Mouse (Mus musculus): Measurements from ENCODE around the gene Rptor. TPM values are rescaled to one million over a fixed set of nuclear protein-coding genes. Genes with fewer than 3 reads are reported as not detected.
A peak's percentile ranks its signal among the peaks of the same experiment; 100 is the strongest.

Gene Rptor
- total and polyA plus RNA-seq, 2 experiments from 2014 or later, result 8.5 to 64.8 TPM

DNA sequence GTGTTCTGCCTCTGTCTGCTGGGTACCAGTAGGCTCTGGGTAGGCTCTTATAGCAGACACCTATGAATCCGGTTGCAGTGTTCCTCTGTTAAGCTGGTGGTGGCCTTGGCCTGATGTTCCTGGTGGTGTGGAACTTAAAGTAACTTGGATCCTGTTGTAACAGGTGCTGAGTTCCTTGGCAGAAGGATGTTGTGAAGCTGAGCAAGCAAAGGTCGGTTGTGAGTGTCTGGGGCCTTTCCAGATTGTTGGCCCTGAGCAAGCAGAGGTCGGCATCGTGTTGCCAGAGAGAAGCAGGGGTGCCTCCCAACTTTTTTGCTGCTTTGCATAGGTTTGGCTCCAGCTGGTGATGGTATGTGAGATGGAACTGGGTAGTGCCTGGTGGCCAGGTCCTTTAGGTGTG lies 21.7 kb downstream of the Rptor start:
- H3K9me3 ChIP-seq (ENCODE audit: low read length), result no peaks in the 10 kb centered on the region
- H3K27ac ChIP-seq (ENCODE audit: low read depth, low read length), result no peak overlapping the region
- H3K4me1 ChIP-seq (ENCODE audit: insufficient read depth, low read length), result no peaks in the 10 kb centered on the region
- no peaks in the 10 kb centered on the region for H3K27me3 ChIP-seq (ENCODE audit: insufficient read depth, low read length)
- no peak overlapping the region for H3K4me2 ChIP-seq (ENCODE audit: low read depth, low read length, poor library complexity, severe bottlenecking)
- no peak for TF ChIP-seq CTCF (IDR thresholded peaks at IDR 0.05)
- ATAC-seq (ENCODE audit: low FRiP score) (no peak), DNase-seq (ENCODE audit: low spot score) (no peak)
- H3K4me3 ChIP-seq (ENCODE audit: low read depth, low read length), result no peak overlapping the region
- H3K9ac ChIP-seq (replicated peaks; ENCODE audit: low read length, poor library complexity, severe bottlenecking), result no peak overlapping the region
- no peaks in the 10 kb centered on the region for H3K36me3 ChIP-seq (ENCODE audit: insufficient read depth, low read length)
- 81% methylated on average over 4 of the region's 4 CpGs for WGBS

DNA sequence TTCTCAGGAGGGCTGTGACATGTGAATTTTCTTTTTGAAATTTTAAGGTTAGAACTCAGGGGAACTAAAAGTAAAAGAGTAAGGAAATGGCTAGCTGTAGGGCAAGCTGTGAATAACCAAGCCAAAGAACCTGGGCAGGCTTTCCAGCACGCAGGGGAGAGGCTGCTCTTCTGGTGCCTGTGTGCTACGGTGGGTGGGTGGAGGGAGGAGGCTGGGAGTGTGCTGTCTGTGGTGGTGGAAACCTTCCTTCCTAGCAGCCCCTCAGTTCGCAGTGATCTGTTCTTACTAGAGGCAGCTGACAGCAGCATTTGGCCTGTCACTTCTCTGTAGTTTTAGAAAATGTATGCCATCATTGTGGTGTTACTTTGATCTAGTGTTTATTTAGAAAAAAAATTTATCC lies 22.2 kb downstream of the Rptor start:
- WGBS, result 57% methylated on average over 3 of the region's 3 CpGs
- Histone ChIP-seq H3K9ac (replicated peaks; ENCODE audit: low read length, poor library complexity, severe bottlenecking) (no peak overlapping the region), H3K27ac (ENCODE audit: low read depth, low read length) (no peak overlapping the region), H3K36me3 (ENCODE audit: insufficient read depth, low read length) (no peaks in the 10 kb centered on the region), H3K4me2 (ENCODE audit: low read depth, low read length, poor library complexity, severe bottlenecking) (no peak overlapping the region), H3K4me3 (ENCODE audit: low read depth, low read length) (no peak overlapping the region), H3K27me3 (ENCODE audit: insufficient read depth, low read length) (no peaks in the 10 kb centered on the region), H3K9me3 (ENCODE audit: low read length) (no peaks in the 10 kb centered on the region), H3K4me1 (ENCODE audit: insufficient read depth, low read length) (no peaks in the 10 kb centered on the region)
- DNase-seq (ENCODE audit: low spot score) (no peak), ATAC-seq (ENCODE audit: low FRiP score) (no peak)
- no peak for TF ChIP-seq CTCF (IDR thresholded peaks at IDR 0.05)

DNA sequence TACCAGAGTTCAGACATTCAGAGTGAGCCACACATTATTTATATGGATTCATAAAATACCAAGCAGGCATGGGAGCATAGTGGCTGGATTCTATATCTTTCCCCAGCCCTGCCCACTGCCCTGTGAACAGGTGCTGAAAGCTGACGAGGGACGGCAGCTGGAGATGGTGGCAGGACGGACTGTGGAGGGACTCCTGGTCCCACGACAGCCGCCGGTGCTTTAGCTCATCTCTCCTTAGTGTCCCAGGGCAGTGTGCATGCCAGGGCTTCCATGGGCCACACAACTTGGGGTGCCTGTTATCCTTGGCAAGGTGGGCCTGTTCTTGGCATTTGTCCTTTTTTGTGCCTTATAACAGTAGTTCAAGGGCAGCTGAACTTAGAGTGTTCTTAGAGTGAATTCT lies 22.8 kb downstream of the Rptor start:
- no peak overlapping the region for H3K27ac ChIP-seq (ENCODE audit: low read depth, low read length)

DNA sequence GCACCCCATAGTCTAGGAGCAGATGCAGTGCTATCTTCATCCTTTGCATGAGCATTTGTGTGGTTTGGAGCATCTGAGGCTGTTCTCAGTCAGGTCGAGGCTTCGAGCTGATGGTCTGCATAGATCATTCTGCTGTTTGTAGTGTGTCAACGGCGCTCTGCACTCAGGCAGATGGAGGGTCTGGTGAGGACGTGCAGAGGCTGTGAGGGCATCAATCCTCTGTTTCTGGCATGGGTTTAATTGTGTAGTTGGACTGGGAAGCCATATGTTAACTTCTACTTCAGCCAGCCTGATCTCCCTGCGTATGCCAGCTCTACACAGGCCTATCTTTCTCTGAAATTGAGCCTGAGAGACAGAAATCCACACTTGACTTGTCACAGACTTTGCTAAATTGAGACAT lies 23.2 kb downstream of the Rptor start:
- Histone ChIP-seq H3K4me1 (ENCODE audit: insufficient read depth, low read length) (no peaks in the 10 kb centered on the region), H3K36me3 (ENCODE audit: insufficient read depth, low read length) (no peaks in the 10 kb centered on the region), H3K9me3 (ENCODE audit: low read length) (no peaks in the 10 kb centered on the region), H3K4me3 (ENCODE audit: low read depth, low read length) (no peak overlapping the region), H3K4me2 (ENCODE audit: low read depth, low read length, poor library complexity, severe bottlenecking) (no peak overlapping the region), H3K27ac (ENCODE audit: low read depth, low read length) (no peak overlapping the region), H3K27me3 (ENCODE audit: insufficient read depth, low read length) (no peaks in the 10 kb centered on the region), H3K9ac (replicated peaks; ENCODE audit: low read length, poor library complexity, severe bottlenecking) (no peak overlapping the region)
- no peak for ATAC-seq (ENCODE audit: low FRiP score)
- 87% methylated on average over 6 of the region's 6 CpGs for WGBS
- TF ChIP-seq CTCF (IDR thresholded peaks at IDR 0.05), result no peak
- peak; percentile 13 for DNase-seq (ENCODE audit: low spot score)

More for the DNA sequence above, 22.8 kb downstream of the Rptor start:
- no peaks in the 10 kb centered on the region for H3K27me3 ChIP-seq (ENCODE audit: insufficient read depth, low read length)
- H3K9ac ChIP-seq (replicated peaks; ENCODE audit: low read length, poor library complexity, severe bottlenecking), result no peak overlapping the region
- no peak overlapping the region for H3K4me3 ChIP-seq (ENCODE audit: low read depth, low read length)
- no peaks in the 10 kb centered on the region for H3K36me3 ChIP-seq (ENCODE audit: insufficient read depth, low read length)
- no peak overlapping the region for H3K4me2 ChIP-seq (ENCODE audit: low read depth, low read length, poor library complexity, severe bottlenecking)
- TF ChIP-seq CTCF (IDR thresholded peaks at IDR 0.05), result no peak
- WGBS, result 72% methylated on average over 6 of the region's 6 CpGs
- H3K4me1 ChIP-seq (ENCODE audit: insufficient read depth, low read length), result no peaks in the 10 kb centered on the region
- ATAC-seq (ENCODE audit: low FRiP score) (no peak), DNase-seq (ENCODE audit: low spot score) (no peak)
- H3K9me3 ChIP-seq (ENCODE audit: low read length), result no peaks in the 10 kb centered on the region

DNA sequence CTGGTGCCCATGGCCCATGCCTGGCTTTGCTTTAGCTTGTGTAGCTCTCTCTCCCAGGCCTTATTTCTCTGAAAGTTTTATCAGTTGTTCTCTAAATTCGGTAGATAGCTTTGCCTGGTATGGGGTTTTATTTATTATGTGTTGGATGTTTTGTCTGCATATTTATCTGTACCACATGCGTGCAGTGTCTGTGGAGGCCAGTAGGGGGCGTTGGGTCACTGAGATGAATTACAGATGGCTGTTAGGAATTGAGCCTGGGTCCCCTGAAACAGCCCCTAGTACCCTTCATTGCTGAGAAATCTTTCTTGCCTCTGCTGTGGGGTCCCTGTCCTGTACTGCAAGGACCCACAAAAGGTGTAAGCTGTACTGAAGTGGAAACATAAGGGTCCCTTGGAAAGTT lies 24.5 kb downstream of the Rptor start:
- ATAC-seq (ENCODE audit: low FRiP score), result no peak
- Histone ChIP-seq H3K27ac (ENCODE audit: low read depth, low read length) (no peak overlapping the region), H3K4me2 (ENCODE audit: low read depth, low read length, poor library complexity, severe bottlenecking) (no peak overlapping the region), H3K9me3 (ENCODE audit: low read length) (no peaks in the 10 kb centered on the region), H3K9ac (replicated peaks; ENCODE audit: low read length, poor library complexity, severe bottlenecking) (no peak overlapping the region), H3K36me3 (ENCODE audit: insufficient read depth, low read length) (no peaks in the 10 kb centered on the region), H3K4me1 (ENCODE audit: insufficient read depth, low read length) (no peaks in the 10 kb centered on the region), H3K27me3 (ENCODE audit: insufficient read depth, low read length) (no peaks in the 10 kb centered on the region), H3K4me3 (ENCODE audit: low read depth, low read length) (no peak overlapping the region)
- TF ChIP-seq CTCF (IDR thresholded peaks at IDR 0.05), result peak; percentile 46
- no peak for DNase-seq (ENCODE audit: low spot score)
- 62% methylated on average over 3 of the region's 3 CpGs for WGBS

DNA sequence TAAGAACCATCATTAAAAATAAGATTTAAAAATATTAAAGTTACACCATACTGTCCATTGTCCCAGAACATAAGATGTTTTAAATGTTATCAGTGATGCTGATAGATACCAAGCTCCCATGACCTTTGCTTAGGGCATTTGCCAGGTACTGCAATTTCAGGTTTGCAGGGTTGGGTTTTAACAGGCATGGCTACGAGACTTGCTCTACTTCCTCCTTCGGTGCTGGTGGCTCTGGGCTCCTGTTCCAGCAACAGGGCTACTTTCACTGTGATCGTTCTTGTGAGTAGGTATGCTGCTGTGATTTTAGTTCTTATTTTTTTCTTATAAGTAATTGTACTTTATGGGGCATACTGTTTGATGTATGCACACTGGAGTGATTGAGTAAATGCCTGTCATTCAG lies 26.4 kb downstream of the Rptor start:
- TF ChIP-seq CTCF (IDR thresholded peaks at IDR 0.05), result no peak
- DNase-seq (ENCODE audit: low spot score), result no peak
- H3K9me3 ChIP-seq (ENCODE audit: low read length), result no peaks in the 10 kb centered on the region
- H3K4me1 ChIP-seq (ENCODE audit: insufficient read depth, low read length), result no peaks in the 10 kb centered on the region
- no peaks in the 10 kb centered on the region for H3K36me3 ChIP-seq (ENCODE audit: insufficient read depth, low read length)
- H3K4me3 ChIP-seq (ENCODE audit: low read depth, low read length), result no peak overlapping the region
- no peaks in the 10 kb centered on the region for H3K27me3 ChIP-seq (ENCODE audit: insufficient read depth, low read length)
- no peak overlapping the region for H3K9ac ChIP-seq (replicated peaks; ENCODE audit: low read length, poor library complexity, severe bottlenecking)
- no peak overlapping the region for H3K4me2 ChIP-seq (ENCODE audit: low read depth, low read length, poor library complexity, severe bottlenecking)
- no peak for ATAC-seq (ENCODE audit: low FRiP score)
- 90% methylated on average over 3 of the region's 3 CpGs for WGBS
- no peak overlapping the region for H3K27ac ChIP-seq (ENCODE audit: low read depth, low read length)

All from midbrain, postnatal 0 days (tissue).